Comparison of ENCODE assay signal across 23 mouse cellular contexts in the genomic region with DNA sequence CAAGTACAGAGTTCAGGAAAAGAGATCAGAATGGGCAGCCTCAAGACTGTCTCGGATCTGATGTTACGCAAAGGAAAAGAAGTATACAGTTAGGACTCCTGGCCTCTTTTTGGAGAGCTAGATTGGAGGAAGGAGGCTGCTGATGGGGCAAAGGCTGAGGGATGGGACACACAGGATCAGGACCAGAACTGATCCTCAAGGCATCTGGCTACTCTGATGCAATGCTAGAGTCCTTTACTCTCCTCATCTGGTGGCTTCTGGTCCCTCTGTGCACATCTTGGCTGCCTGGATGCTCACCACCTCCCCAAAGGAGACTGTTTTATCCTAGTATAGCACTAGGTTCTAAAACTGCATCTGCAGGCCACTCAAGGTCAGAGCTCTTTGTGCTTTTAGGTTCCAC. TPM values are rescaled to one million over a fixed set of nuclear protein-coding genes. Genes with fewer than 3 reads are reported as not detected.
A peak's percentile ranks its signal among the peaks of the same experiment; 100 is the strongest.
DNase-seq lines count a peak whose midpoint lies in the region; ATAC-seq and TF ChIP-seq lines count a peak whose summit lies in the region.
"Had no signal": no experiment of that assay in that cellular context is flagged by ENCODE, and none has a peak within 500 bp of the region (broad histone marks: within the 10 kb centered on the region; RNA-seq: fewer than 3 reads in every experiment).

No protein-coding gene starts in this region.

- no peak overlapping the region for H3K4me2 ChIP-seq in forebrain, postnatal 0 days (ENCODE audit: low read depth)
- no peak overlapping the region for H3K4me2 ChIP-seq in forebrain, embryonic 13.5 days
- no peak overlapping the region for H3K4me2 ChIP-seq in hindbrain, embryonic 13.5 days
- no peak overlapping the region for H3K4me2 ChIP-seq in hindbrain, embryonic 11.5 days (replicated peaks; ENCODE audit: low read depth, low read length)
- no peak overlapping the region for H3K4me2 ChIP-seq in midbrain, embryonic 16.5 days (ENCODE audit: low read length)
- H3K4me2 ChIP-seq: hindbrain, embryonic 15.5 days; intestine, embryonic 15.5 days had no signal

- no peaks in the 10 kb centered on the region for H3K9me3 ChIP-seq in forebrain, postnatal 0 days (ENCODE audit: low read length)
- no peaks in the 10 kb centered on the region for H3K9me3 ChIP-seq in forebrain, embryonic 13.5 days (replicated peaks)
- no peaks in the 10 kb centered on the region for H3K9me3 ChIP-seq in hindbrain, embryonic 13.5 days
- no peaks in the 10 kb centered on the region for H3K9me3 ChIP-seq in hindbrain, embryonic 11.5 days (ENCODE audit: control insufficient read depth, low read length)
- H3K9me3 ChIP-seq in midbrain, embryonic 10.5 days (replicated peaks): no peaks in the 10 kb centered on the region
- H3K9me3 ChIP-seq in midbrain, embryonic 16.5 days (replicated peaks; ENCODE audit: control insufficient read depth, low read length, poor library complexity, severe bottlenecking): no peaks in the 10 kb centered on the region
- H3K9me3 ChIP-seq: hindbrain, embryonic 10.5 days; hindbrain, embryonic 15.5 days; intestine, embryonic 15.5 days had no signal

- WGBS in forebrain, postnatal 0 days: 94% methylated on average over 2 of the region's 2 CpGs
- 98% methylated on average over 2 of the region's 2 CpGs for WGBS in forebrain, embryonic 13.5 days
- WGBS in hindbrain, embryonic 13.5 days: 95% methylated on average over 2 of the region's 2 CpGs
- WGBS in hindbrain, embryonic 11.5 days: 92% methylated on average over 2 of the region's 2 CpGs
- WGBS in midbrain, embryonic 10.5 days: 90% methylated on average over 2 of the region's 2 CpGs
- 98% methylated on average over 2 of the region's 2 CpGs for WGBS in midbrain, embryonic 16.5 days

- no peak overlapping the region for H3K9ac ChIP-seq in forebrain, postnatal 0 days
- H3K9ac ChIP-seq in forebrain, embryonic 13.5 days: no peak overlapping the region
- no peak overlapping the region for H3K9ac ChIP-seq in hindbrain, embryonic 13.5 days
- no peak overlapping the region for H3K9ac ChIP-seq in hindbrain, embryonic 11.5 days (ENCODE audit: low read depth, low read length)
- H3K9ac ChIP-seq in midbrain, embryonic 16.5 days (ENCODE audit: low read depth, low read length): no peak overlapping the region
- H3K9ac ChIP-seq: hindbrain, embryonic 15.5 days; intestine, embryonic 15.5 days had no signal

- H3K36me3 ChIP-seq in forebrain, postnatal 0 days (ENCODE audit: insufficient read depth): no peaks in the 10 kb centered on the region
- H3K36me3 ChIP-seq in forebrain, embryonic 13.5 days (ENCODE audit: poor library complexity, severe bottlenecking): no peaks in the 10 kb centered on the region
- no peaks in the 10 kb centered on the region for H3K36me3 ChIP-seq in hindbrain, embryonic 13.5 days
- H3K36me3 ChIP-seq in hindbrain, embryonic 11.5 days (ENCODE audit: control insufficient read depth, insufficient read depth, low read length): no peaks in the 10 kb centered on the region
- no peaks in the 10 kb centered on the region for H3K36me3 ChIP-seq in midbrain, embryonic 10.5 days
- H3K36me3 ChIP-seq in midbrain, embryonic 16.5 days (ENCODE audit: control insufficient read depth, insufficient read depth, low read length): no peaks in the 10 kb centered on the region
- H3K36me3 ChIP-seq: G1E; hindbrain, embryonic 10.5 days; hindbrain, embryonic 15.5 days; intestine, embryonic 15.5 days had no signal

- no peak overlapping the region for H3K4me3 ChIP-seq in forebrain, postnatal 0 days (ENCODE audit: low read depth, low read length)
- no peak overlapping the region for H3K4me3 ChIP-seq in forebrain, embryonic 13.5 days
- H3K4me3 ChIP-seq in hindbrain, embryonic 13.5 days: no peak overlapping the region
- no peak overlapping the region for H3K4me3 ChIP-seq in hindbrain, embryonic 11.5 days (ENCODE audit: low read depth, low read length)
- no peak overlapping the region for H3K4me3 ChIP-seq in midbrain, embryonic 10.5 days
- H3K4me3 ChIP-seq in midbrain, embryonic 16.5 days (ENCODE audit: low read depth, low read length): no peak overlapping the region
- H3K4me3 ChIP-seq: gastrocnemius, adult 2 months; hindbrain, embryonic 10.5 days; hindbrain, embryonic 15.5 days; intestine, embryonic 15.5 days had no signal

- 0 out of 2 replicates have a peak overlapping the region, but pooled peaks have one; percentile 48 for H3K27ac ChIP-seq in forebrain, postnatal 0 days (ENCODE audit: low read depth, low read length)
- H3K27ac ChIP-seq in forebrain, embryonic 13.5 days: no peak overlapping the region
- peak overlapping the region; percentile 87; the same call in 1 of the 2 replicates for H3K27ac ChIP-seq in hindbrain, embryonic 13.5 days
- H3K27ac ChIP-seq in hindbrain, embryonic 11.5 days (ENCODE audit: low read depth, low read length): no peak overlapping the region
- H3K27ac ChIP-seq in midbrain, embryonic 10.5 days (replicated peaks): 0 out of 2 replicates have a peak overlapping the region, but pooled peaks have one; percentile 33
- H3K27ac ChIP-seq in midbrain, embryonic 16.5 days (ENCODE audit: low read length): no peak overlapping the region
- H3K27ac ChIP-seq: gastrocnemius, adult 2 months; hindbrain, embryonic 10.5 days; intestine, embryonic 15.5 days had no signal

- H3K4me1 ChIP-seq in forebrain, postnatal 0 days (ENCODE audit: insufficient read depth): peaks cover 12% of the 10 kb centered on the region; the same call in 1 of the 2 replicates
- H3K4me1 ChIP-seq in forebrain, embryonic 13.5 days: peaks cover 23% of the 10 kb centered on the region
- peaks cover 17% of the 10 kb centered on the region for H3K4me1 ChIP-seq in hindbrain, embryonic 13.5 days (replicated peaks)
- peaks cover 2% of the 10 kb centered on the region; the same call in 1 of the 2 replicates for H3K4me1 ChIP-seq in hindbrain, embryonic 11.5 days (replicated peaks; ENCODE audit: control insufficient read depth, insufficient read depth, low read length)
- H3K4me1 ChIP-seq in midbrain, embryonic 10.5 days: peaks cover 18% of the 10 kb centered on the region
- H3K4me1 ChIP-seq in midbrain, embryonic 16.5 days (ENCODE audit: control insufficient read depth, insufficient read depth, low read length): peaks cover 16% of the 10 kb centered on the region; the same call in 1 of the 2 replicates
- H3K4me1 ChIP-seq: intestine, embryonic 15.5 days had no signal

- no peak for ATAC-seq in forebrain, postnatal 0 days
- ATAC-seq in forebrain, embryonic 13.5 days: no peak
- no peak for ATAC-seq in hindbrain, embryonic 13.5 days (ENCODE audit: low FRiP score)
- no peak for ATAC-seq in hindbrain, embryonic 11.5 days (ENCODE audit: low FRiP score)
- no peak for ATAC-seq in midbrain, embryonic 16.5 days
- ATAC-seq: intestine, embryonic 15.5 days; Patski had no signal

- no peak for DNase-seq in forebrain, postnatal 0 days
- DNase-seq in hindbrain, embryonic 11.5 days (ENCODE audit: low spot score): no peak
- no peak for DNase-seq in midbrain, embryonic 10.5 days (ENCODE audit: low spot score)
- peak; percentile 19 for DNase-seq in testis, postnatal 10 days (ENCODE audit: low spot score)
- DNase-seq in testis, postnatal 14 days (ENCODE audit: low spot score): no peak
- DNase-seq: adrenal gland, postnatal 10 days; adrenal gland, postnatal 36 days; B cell, adult 2 months; cerebellum, adult 18-20 months; cerebellum, adult 9-10 months; cerebellum, postnatal 14 days; gastrocnemius, adult 2 months; gastrocnemius, postnatal 14 days; heart, adult 18-20 months had no signal

- TF ChIP-seq CTCF in forebrain, postnatal 0 days (IDR thresholded peaks at IDR 0.05; ENCODE audit: low read depth): no peak

- no peaks in the 10 kb centered on the region for H3K27me3 ChIP-seq in forebrain, postnatal 0 days (ENCODE audit: insufficient read depth, low read length)
- H3K27me3 ChIP-seq in forebrain, embryonic 13.5 days: no peaks in the 10 kb centered on the region
- no peaks in the 10 kb centered on the region for H3K27me3 ChIP-seq in hindbrain, embryonic 13.5 days
- no peaks in the 10 kb centered on the region for H3K27me3 ChIP-seq in hindbrain, embryonic 11.5 days (ENCODE audit: control insufficient read depth, insufficient read depth, low read length)
- peaks cover 22% of the 10 kb centered on the region for H3K27me3 ChIP-seq in midbrain, embryonic 10.5 days (ENCODE audit: low read depth, poor library complexity, severe bottlenecking)
- H3K27me3 ChIP-seq in midbrain, embryonic 16.5 days (ENCODE audit: control insufficient read depth, insufficient read depth, low read depth, low read length): no peaks in the 10 kb centered on the region
- H3K27me3 ChIP-seq: hindbrain, embryonic 15.5 days; intestine, embryonic 15.5 days had no signal

RNA-seq across cellular contexts. Expression of a gene that starts 44.4 kb away (rescaled TPM):
- 40.8 and 44.0 TPM in 2 replicates for total RNA-seq in forebrain, postnatal 0 days (2014; rRNA removed)
- 3.5 and 3.6 TPM in 2 replicates for polyA plus RNA-seq in forebrain, postnatal 0 days (2015; fragmentation: Nextera tagmentation; extraction: Ambion mirVana)
- 3.1 and 3.8 TPM in 2 replicates for polyA plus RNA-seq in forebrain, embryonic 13.5 days (2015; fragmentation: Nextera tagmentation; extraction: Ambion mirVana)
- 0.73 and 0.83 TPM in 2 replicates for polyA plus RNA-seq in hindbrain, embryonic 13.5 days (2015; fragmentation: Nextera tagmentation; extraction: Ambion mirVana)
- 0.20 and 0.39 TPM in 2 replicates for polyA plus RNA-seq in hindbrain, embryonic 11.5 days (2014; fragmentation: Nextera tagmentation; extraction: Ambion mirVana)
- polyA plus RNA-seq in midbrain, embryonic 10.5 days (2016; fragmentation: Nextera tagmentation; extraction: Ambion mirVana): 0.07 TPM in 2 replicates
- 1.1 and 1.4 TPM in 2 replicates for polyA plus RNA-seq in midbrain, embryonic 16.5 days (2015; fragmentation: Nextera tagmentation; extraction: Ambion mirVana)
- total RNA-seq: CH12.LX, G1E had no signal
- polyA plus RNA-seq: G1E had no signal

Comparison
In these comparisons a context has a peak if more than half of its experiments do, and no peak if none do; other contexts are left out.
1. H3K27ac ChIP-seq: peak in forebrain, postnatal 0 days (single experiment), hindbrain, embryonic 13.5 days (single experiment) and midbrain, embryonic 10.5 days (single experiment); none in forebrain, embryonic 13.5 days (single experiment), hindbrain, embryonic 11.5 days (single experiment) and midbrain, embryonic 16.5 days (single experiment).